Mouse (Mus musculus): ENCODE data around the gene Pou2f3.

- TF ChIP-seq CHD1 (IDR thresholded peaks at IDR 0.05; ENCODE audit: low read depth, low read length) (no peak), CTCF (IDR thresholded peaks at IDR 0.05 in 2 of 3, conservative IDR thresholded peaks at IDR 0.05 in 1 of 3; ENCODE audit: control insufficient read depth in 1 of 3, insufficient read depth in 1 of 3, low read depth in 2 of 3, low read length in 3 of 3, poor library complexity in 1 of 3, severe bottlenecking in 1 of 3) (peak; percentile 37 to 67 (median 57); a peak in 5 of 6 replicates), ELF1 (IDR thresholded peaks at IDR 0.05; ENCODE audit: low read depth, low read length) (no peak), ZC3H11A (IDR thresholded peaks at IDR 0.05; ENCODE audit: low read depth, low read length) (no peak), MEF2A (IDR thresholded peaks at IDR 0.05; ENCODE audit: extremely low read depth, insufficient replicate concordance, low read depth, low read length, poor library complexity, severe bottlenecking) (no peak), ZMIZ1 (IDR thresholded peaks at IDR 0.05; ENCODE audit: low read depth, low read length) (no peak), MAX (IDR thresholded peaks at IDR 0.05; ENCODE audit: low read length) (no peak), USF2 (IDR thresholded peaks at IDR 0.05; ENCODE audit: borderline replicate concordance in 1 of 2, insufficient read depth in 1 of 2, low read depth in 1 of 2, low read length in 2 of 2) (no peak), MAZ (IDR thresholded peaks at IDR 0.05; ENCODE audit: low read depth, low read length) (no peak), E2F4 (IDR thresholded peaks at IDR 0.05; ENCODE audit: borderline replicate concordance, low read depth, low read length) (no peak)
Observed at GRCm38 (mm10) chr9:43130684-43131083, 79.5 kb downstream of the Pou2f3 start.

All from MEL (cell line).